Mouse (Mus musculus): ENCODE data around the gene Hyal3. TPM values are rescaled to one million over a fixed set of nuclear protein-coding genes. Genes with fewer than 3 reads are reported as not detected.

The Hyal3 gene
- polyA plus RNA-seq, 1 experiment from 2014 or later, result 0.89 TPM

DNA sequence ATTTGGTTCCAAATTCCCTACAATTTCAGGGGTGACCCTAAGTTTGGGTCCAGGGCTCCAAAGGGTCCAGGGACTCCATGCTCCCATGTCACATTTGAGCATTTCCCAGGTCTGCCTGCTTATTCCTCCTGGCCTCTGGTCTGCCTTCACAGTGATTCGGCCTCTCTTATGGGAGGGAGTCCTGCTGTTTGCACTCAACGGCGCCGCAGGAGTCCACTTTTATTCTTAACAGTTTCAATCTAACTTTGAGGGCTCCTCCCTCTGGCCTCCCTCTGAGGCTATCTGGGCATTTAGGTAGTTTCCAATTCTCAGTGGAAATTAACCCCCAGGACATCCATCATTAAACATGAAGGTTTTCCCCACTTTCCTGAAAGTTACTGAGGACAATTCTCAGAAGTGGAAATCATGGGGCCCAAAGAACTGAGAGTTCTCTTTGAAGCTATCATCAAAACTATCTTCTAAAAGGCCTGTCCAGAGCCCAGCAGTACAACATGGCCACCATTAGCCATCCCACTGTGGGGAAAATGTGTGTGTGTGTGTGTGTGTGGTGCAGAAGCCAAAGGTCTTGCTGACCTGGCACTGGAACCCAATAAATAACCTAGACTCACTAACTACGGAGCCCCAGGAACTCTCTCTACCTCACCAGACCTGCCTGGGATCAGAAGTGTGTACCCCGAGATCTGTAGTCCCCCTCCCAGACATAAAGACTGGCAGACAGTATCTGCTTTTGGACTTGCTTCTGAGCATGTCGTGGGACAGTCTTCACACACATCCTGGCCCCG is 13.9 kb downstream of the Hyal3 start:
- no peaks in the 10 kb centered on the region for H3K9me3 ChIP-seq (ENCODE audit: control insufficient read depth, low read length)
- no peak overlapping the region for H3K9ac ChIP-seq (replicated peaks; ENCODE audit: low read length)
- H3K4me2 ChIP-seq (ENCODE audit: low read length), result no peak overlapping the region
- DNase-seq (no peak), ATAC-seq (ENCODE audit: low FRiP score, low TSS enrichment) (no peak)
- peaks cover 42% of the 10 kb centered on the region for H3K36me3 ChIP-seq (ENCODE audit: control insufficient read depth, insufficient read depth, low read length)
- no peak overlapping the region for H3K27ac ChIP-seq (replicated peaks; ENCODE audit: low read depth, low read length)
- no peak overlapping the region for H3K4me3 ChIP-seq (replicated peaks; ENCODE audit: low read depth, low read length)
- WGBS, result 79% methylated on average over 8 of the region's 8 CpGs
- H3K4me1 ChIP-seq (ENCODE audit: control insufficient read depth, insufficient read depth, low read length), result no peaks in the 10 kb centered on the region
- no peaks in the 10 kb centered on the region for H3K27me3 ChIP-seq (ENCODE audit: control insufficient read depth, insufficient read depth, low read length)

DNA sequence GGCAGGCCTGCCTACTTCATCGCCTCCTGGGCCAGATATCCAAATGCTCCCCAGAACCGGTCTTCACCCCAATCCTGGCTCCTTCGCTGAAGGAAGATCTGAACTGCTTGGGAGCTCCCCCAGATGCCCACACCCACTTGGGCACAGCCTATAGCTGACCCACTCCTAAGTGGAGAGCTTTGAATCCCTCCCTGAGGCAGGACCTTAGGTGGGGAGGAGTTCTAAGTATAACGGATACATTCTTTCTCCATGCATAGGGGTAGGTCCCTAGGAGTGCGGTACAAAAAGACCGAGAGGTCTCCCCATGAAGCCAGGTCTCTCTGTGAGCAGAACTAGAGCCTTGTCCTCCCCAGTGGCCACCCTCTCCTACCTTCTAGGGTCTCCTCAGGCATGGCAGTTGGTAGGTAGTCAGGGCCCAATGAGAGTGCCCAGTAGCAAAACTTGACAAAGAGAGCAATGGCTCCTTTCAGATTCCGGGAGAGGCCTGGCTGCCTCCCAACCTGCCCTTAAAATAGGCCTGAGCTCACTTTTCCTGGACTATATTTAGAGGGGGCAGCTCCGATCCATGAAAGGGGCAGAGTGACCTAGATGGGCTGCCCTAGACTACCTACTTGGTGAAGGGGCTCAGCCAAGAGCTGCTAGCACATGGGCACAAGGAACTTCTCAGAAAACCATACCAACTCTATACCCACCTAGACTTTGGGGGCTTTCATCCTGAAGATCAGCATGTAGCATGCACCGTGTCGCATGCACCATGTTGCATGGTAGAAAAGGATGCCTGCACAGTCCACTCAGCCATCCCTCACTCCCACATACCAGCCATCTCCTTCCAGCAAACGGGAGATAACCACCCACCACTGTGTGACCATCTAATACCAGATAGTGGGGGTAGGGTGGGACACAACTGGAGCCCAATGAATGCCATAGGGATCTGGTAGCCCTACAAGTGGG is 16.3 kb downstream of the Hyal3 start:
- WGBS, result 90% methylated on average over 11 of the region's 11 CpGs
- no peaks in the 10 kb centered on the region for H3K4me1 ChIP-seq (ENCODE audit: control insufficient read depth, insufficient read depth, low read length)
- no peaks in the 10 kb centered on the region for H3K27me3 ChIP-seq (ENCODE audit: control insufficient read depth, insufficient read depth, low read length)
- no peak overlapping the region for H3K9ac ChIP-seq (replicated peaks; ENCODE audit: low read length)
- ATAC-seq (ENCODE audit: low FRiP score, low TSS enrichment), result no peak
- no peaks in the 10 kb centered on the region for H3K9me3 ChIP-seq (ENCODE audit: control insufficient read depth, low read length)
- H3K4me2 ChIP-seq (ENCODE audit: low read length), result no peak overlapping the region
- no peak for DNase-seq
- H3K36me3 ChIP-seq (ENCODE audit: control insufficient read depth, insufficient read depth, low read length), result peaks cover 20% of the 10 kb centered on the region
- no peak overlapping the region for H3K27ac ChIP-seq (replicated peaks; ENCODE audit: low read depth, low read length)
- H3K4me3 ChIP-seq (replicated peaks; ENCODE audit: low read depth, low read length), result no peak overlapping the region

DNA sequence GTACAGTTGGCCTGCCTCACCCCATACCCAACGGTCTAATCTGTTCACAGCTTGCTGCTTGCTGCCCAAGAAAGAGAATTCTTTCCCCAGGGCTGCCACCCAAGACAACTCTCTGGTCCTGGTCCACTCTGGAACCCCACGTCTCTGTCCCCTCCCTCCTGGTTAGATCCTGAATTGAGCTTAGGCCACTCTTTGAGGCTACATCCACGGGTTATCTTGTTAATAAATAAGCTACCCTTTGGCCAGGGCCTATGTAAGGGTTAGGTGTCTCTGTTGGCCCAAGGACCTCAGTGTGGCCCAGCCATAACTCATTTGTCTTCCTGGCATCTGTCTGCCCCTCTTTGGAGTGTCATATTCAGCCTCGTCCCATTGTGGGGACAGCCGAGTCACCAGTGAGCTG is 17.8 kb downstream of the Hyal3 start:
- Histone ChIP-seq H3K36me3 (ENCODE audit: control insufficient read depth, insufficient read depth, low read length) (peaks cover 10% of the 10 kb centered on the region; the same call in 1 of the 2 replicates), H3K9ac (replicated peaks; ENCODE audit: low read length) (no peak overlapping the region), H3K4me1 (ENCODE audit: control insufficient read depth, insufficient read depth, low read length) (0 out of 2 replicates have a peak, but pooled peaks cover 5% of the 10 kb centered on the region), H3K4me3 (replicated peaks; ENCODE audit: low read depth, low read length) (no peak overlapping the region), H3K9me3 (ENCODE audit: control insufficient read depth, low read length) (no peaks in the 10 kb centered on the region), H3K27ac (replicated peaks; ENCODE audit: low read depth, low read length) (no peak overlapping the region), H3K4me2 (ENCODE audit: low read length) (no peak overlapping the region), H3K27me3 (ENCODE audit: control insufficient read depth, insufficient read depth, low read length) (no peaks in the 10 kb centered on the region)
- no peak for ATAC-seq (ENCODE audit: low FRiP score, low TSS enrichment)
- no peak for DNase-seq
- WGBS, result 86% methylated on average over 5 of the region's 5 CpGs

DNA sequence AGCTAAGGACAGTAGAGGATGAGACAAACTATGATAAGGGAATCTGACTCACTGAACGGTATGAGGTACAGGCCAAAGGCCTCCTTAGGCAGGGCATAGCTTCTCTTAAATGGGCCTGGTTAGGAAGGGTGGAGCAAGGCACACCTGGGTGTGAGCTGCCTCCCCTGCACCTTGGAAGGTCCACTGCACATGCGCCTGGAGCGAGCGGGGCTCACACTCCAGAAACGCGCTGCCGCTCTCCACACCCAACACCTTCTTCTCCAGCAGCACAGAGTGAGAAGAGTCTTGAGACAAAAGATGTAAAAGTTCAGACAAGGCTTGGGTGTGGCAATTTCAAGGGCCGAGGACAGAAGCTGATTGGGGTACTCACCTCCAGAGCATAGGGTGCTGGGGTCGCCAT is 18.8 kb downstream of the Hyal3 start:
- H3K9ac ChIP-seq (replicated peaks; ENCODE audit: low read length), result no peak overlapping the region
- no peak for DNase-seq
- no peaks in the 10 kb centered on the region for H3K36me3 ChIP-seq (ENCODE audit: control insufficient read depth, insufficient read depth, low read length)
- no peak overlapping the region for H3K4me2 ChIP-seq (ENCODE audit: low read length)
- 0 out of 2 replicates have a peak, but pooled peaks cover 5% of the 10 kb centered on the region for H3K4me1 ChIP-seq (ENCODE audit: control insufficient read depth, insufficient read depth, low read length)
- ATAC-seq (ENCODE audit: low FRiP score, low TSS enrichment), result no peak
- H3K4me3 ChIP-seq (replicated peaks; ENCODE audit: low read depth, low read length), result no peak overlapping the region
- H3K27ac ChIP-seq (replicated peaks; ENCODE audit: low read depth, low read length), result no peak overlapping the region
- H3K27me3 ChIP-seq (ENCODE audit: control insufficient read depth, insufficient read depth, low read length), result no peaks in the 10 kb centered on the region
- no peaks in the 10 kb centered on the region for H3K9me3 ChIP-seq (ENCODE audit: control insufficient read depth, low read length)
- 90% methylated on average over 9 of the region's 9 CpGs for WGBS

DNA sequence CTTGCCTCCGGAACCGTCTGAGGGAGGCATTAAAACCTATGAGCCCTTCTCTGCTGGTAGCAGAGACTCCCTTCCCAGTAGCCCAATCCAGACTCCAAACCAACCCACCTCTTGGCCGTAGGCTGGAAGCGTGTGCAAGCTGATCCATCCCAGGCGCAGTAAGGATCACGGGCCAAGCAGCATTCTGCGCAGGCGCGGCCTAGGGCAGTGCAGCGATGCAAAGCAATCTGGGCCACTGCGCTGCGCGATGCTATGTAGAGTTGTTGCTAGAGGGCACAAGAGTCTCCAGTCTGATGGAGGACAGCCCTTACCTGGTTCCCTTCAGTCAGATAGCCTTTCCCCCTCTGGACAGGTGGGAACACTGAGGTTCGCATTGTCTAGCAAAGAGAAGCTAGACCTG is 19.2 kb downstream of the Hyal3 start:
- Histone ChIP-seq H3K4me2 (ENCODE audit: low read length) (no peak overlapping the region), H3K9ac (replicated peaks; ENCODE audit: low read length) (no peak overlapping the region), H3K36me3 (ENCODE audit: control insufficient read depth, insufficient read depth, low read length) (no peaks in the 10 kb centered on the region), H3K4me1 (ENCODE audit: control insufficient read depth, insufficient read depth, low read length) (0 out of 2 replicates have a peak, but pooled peaks cover 9% of the 10 kb centered on the region), H3K27ac (replicated peaks; ENCODE audit: low read depth, low read length) (no peak overlapping the region), H3K9me3 (ENCODE audit: control insufficient read depth, low read length) (no peaks in the 10 kb centered on the region), H3K27me3 (ENCODE audit: control insufficient read depth, insufficient read depth, low read length) (no peaks in the 10 kb centered on the region), H3K4me3 (replicated peaks; ENCODE audit: low read depth, low read length) (no peak overlapping the region)
- WGBS, result 75% methylated on average over 14 of the region's 14 CpGs
- DNase-seq, result peak; percentile 61
- ATAC-seq (ENCODE audit: low FRiP score, low TSS enrichment), result no peak

GRCm38 (mm10) chr9:107600745-107601144 is 20.1 kb downstream of the Hyal3 start:
- DNase-seq (no peak), ATAC-seq (ENCODE audit: low FRiP score, low TSS enrichment) (no peak)
- H3K9me3 ChIP-seq (ENCODE audit: control insufficient read depth, low read length), result no peaks in the 10 kb centered on the region
- H3K9ac ChIP-seq (replicated peaks; ENCODE audit: low read length), result no peak overlapping the region
- H3K4me2 ChIP-seq (ENCODE audit: low read length), result no peak overlapping the region
- no peaks in the 10 kb centered on the region for H3K27me3 ChIP-seq (ENCODE audit: control insufficient read depth, insufficient read depth, low read length)
- H3K4me3 ChIP-seq (replicated peaks; ENCODE audit: low read depth, low read length), result no peak overlapping the region
- H3K4me1 ChIP-seq (ENCODE audit: control insufficient read depth, insufficient read depth, low read length), result 0 out of 2 replicates have a peak, but pooled peaks cover 12% of the 10 kb centered on the region
- no peaks in the 10 kb centered on the region for H3K36me3 ChIP-seq (ENCODE audit: control insufficient read depth, insufficient read depth, low read length)
- WGBS, result 83% methylated on average over 12 of the region's 12 CpGs
- no peak overlapping the region for H3K27ac ChIP-seq (replicated peaks; ENCODE audit: low read depth, low read length)

- Histone ChIP-seq H3K27ac (replicated peaks; ENCODE audit: low read depth, low read length) (no peak overlapping the region), H3K4me3 (replicated peaks; ENCODE audit: low read depth, low read length) (no peak overlapping the region), H3K27me3 (ENCODE audit: control insufficient read depth, insufficient read depth, low read length) (no peaks in the 10 kb centered on the region), H3K4me2 (ENCODE audit: low read length) (no peak overlapping the region), H3K4me1 (ENCODE audit: control insufficient read depth, insufficient read depth, low read length) (0 out of 2 replicates have a peak, but pooled peaks cover 12% of the 10 kb centered on the region), H3K9me3 (ENCODE audit: control insufficient read depth, low read length) (no peaks in the 10 kb centered on the region), H3K9ac (replicated peaks; ENCODE audit: low read length) (no peak overlapping the region), H3K36me3 (ENCODE audit: control insufficient read depth, insufficient read depth, low read length) (no peaks in the 10 kb centered on the region)
- DNase-seq (no peak), ATAC-seq (ENCODE audit: low FRiP score, low TSS enrichment) (no peak)
- 90% methylated on average over 11 of the region's 11 CpGs for WGBS
Measured at GRCm38 (mm10) chr9:107601275-107601674, 20.7 kb downstream of the Hyal3 start.

DNA sequence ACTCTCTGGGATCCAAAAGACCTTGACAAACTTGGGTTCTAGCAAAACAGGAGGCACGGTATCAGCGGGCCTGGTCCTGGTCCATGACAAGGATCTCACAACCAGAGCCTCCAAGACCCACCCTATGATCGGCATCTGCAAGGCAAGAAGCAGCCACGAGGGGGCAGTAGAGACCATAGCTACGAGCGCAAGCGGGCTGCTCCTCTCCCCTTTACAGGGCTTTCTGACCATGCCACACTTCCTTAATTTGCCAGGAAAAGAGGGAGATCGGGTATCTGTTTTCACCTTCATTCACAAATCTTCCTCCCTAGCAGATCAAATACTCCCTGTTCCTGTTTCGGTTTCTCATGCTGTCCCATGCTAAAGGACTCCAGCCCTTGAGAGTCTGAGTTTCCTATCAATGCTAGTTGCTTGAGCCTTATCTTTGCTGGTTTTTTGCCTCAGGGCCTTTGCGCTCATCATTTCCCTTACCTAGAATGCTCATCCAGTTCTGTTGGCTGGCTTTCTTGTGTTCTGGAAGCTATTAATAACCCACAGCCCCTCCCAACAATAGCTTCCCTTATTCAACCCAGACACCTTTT is 21.5 kb downstream of the Hyal3 start:
- peak overlapping the region; percentile 9; the same call in 1 of the 2 replicates for H3K27ac ChIP-seq (replicated peaks; ENCODE audit: low read depth, low read length)
- peak; percentile 73; the same call in 1 of the 2 replicates for ATAC-seq (ENCODE audit: low FRiP score, low TSS enrichment)
- WGBS, result 15% methylated on average over 10 of the region's 10 CpGs
- H3K4me1 ChIP-seq (ENCODE audit: control insufficient read depth, insufficient read depth, low read length), result 0 out of 2 replicates have a peak, but pooled peaks cover 12% of the 10 kb centered on the region
- H3K9ac ChIP-seq (replicated peaks; ENCODE audit: low read length), result no peak overlapping the region
- H3K4me3 ChIP-seq (replicated peaks; ENCODE audit: low read depth, low read length), result no peak overlapping the region
- DNase-seq, result peak; percentile 96
- no peaks in the 10 kb centered on the region for H3K36me3 ChIP-seq (ENCODE audit: control insufficient read depth, insufficient read depth, low read length)
- H3K27me3 ChIP-seq (ENCODE audit: control insufficient read depth, insufficient read depth, low read length), result no peaks in the 10 kb centered on the region
- H3K4me2 ChIP-seq (ENCODE audit: low read length), result no peak overlapping the region
- H3K9me3 ChIP-seq (ENCODE audit: control insufficient read depth, low read length), result no peaks in the 10 kb centered on the region
